Mouse (Mus musculus): ENCODE measurements around the gene Arntl.

DNA sequence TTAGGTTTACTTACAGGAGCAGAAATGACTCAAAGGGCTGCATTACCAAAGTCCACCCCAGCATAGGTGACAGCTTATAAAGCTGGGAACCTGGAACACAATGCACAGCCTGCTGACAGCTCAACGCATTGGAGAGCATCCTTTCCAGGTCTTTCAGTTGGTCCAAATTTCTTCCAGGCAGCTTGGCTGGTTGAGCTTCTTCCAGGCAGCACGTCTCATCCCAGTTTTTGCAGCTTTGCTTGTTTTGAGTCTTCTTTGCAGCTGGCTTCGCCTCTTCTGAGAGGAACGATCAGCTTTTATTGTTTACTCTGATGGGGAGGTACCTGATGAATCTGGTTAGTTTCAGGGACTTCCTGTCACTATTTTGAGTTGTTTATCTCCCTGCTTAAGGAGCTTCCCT, 39.2 kb downstream of the Arntl start:
- TF ChIP-seq CTCF (IDR thresholded peaks at IDR 0.05) (no peak), EP300 (IDR thresholded peaks at IDR 0.05) (no peak)
